Mouse (Mus musculus): ENCODE measurements around the gene Dcaf6. TPM values are rescaled to one million over a fixed set of nuclear protein-coding genes. Genes with fewer than 3 reads are reported as not detected.

The Dcaf6 gene
- polyA plus RNA-seq, 1 experiment from 2014 or later: 12.2 TPM

- ATAC-seq (ENCODE audit: insufficient number of reproducible peaks, insufficient read depth, low FRiP score, low TSS enrichment, low read depth): no peak
- Histone ChIP-seq H3K4me1 (replicated peaks) (peaks cover 5% of the 10 kb centered on the region; the same call in 1 of the 2 replicates), H3K36me3 (no peaks in the 10 kb centered on the region), H3K4me3 (replicated peaks) (no peak overlapping the region), H3K27ac (no peak overlapping the region), H3K27me3 (no peaks in the 10 kb centered on the region), H3K4me2 (no peak overlapping the region), H3K9me3 (no peaks in the 10 kb centered on the region), H3K9ac (replicated peaks) (no peak overlapping the region)
- WGBS: 47% methylated on average over 7 of the region's 7 CpGs
These were observed 38.8 kb downstream of the Dcaf6 start for GRCm38 (mm10) chr1:165421357-165421915.

DNA sequence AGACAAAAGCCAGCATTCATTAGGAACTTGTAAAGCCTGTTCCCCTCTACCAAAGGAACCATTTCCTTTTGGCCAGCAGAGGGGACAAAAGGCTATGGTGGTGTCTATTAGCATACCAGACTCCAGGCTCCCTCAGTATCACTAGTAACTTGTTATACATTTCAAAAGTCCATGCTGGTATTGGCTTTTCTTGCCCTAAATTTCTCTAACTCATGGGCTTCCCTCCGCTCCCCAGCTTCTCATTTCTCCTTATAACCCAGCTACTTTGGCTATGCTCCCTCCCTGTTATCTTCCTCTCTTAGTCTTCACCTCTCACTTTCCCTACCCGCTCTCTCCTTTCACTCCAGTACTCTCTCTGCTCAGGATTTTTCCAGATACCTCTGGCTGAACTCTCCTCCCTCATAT, 63.9 kb downstream of the Dcaf6 start:
- 84% methylated on average over 2 of the region's 2 CpGs for WGBS
- no peak overlapping the region for H3K27ac ChIP-seq

DNA sequence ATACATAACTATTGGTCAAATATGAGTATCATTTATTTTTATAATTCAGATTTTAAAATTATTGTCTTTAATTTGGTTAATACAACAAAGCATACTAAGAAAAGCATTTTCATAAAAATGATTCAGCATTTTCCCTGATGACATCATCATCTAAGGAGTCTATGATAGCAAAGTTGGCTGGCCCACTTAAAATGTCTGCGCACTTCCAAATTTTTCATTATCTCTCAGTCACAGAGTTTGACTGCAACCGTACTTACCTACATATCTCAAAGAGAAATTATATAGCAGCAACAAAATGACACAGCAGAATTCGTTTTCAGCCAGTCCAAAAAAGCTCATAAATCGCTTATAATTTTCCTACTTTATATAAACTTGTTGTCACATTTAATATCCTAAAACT, 64.3 kb downstream of the Dcaf6 start:
- Histone ChIP-seq H3K4me2 (no peak overlapping the region), H3K27me3 (no peaks in the 10 kb centered on the region), H3K27ac (no peak overlapping the region), H3K9ac (replicated peaks) (no peak overlapping the region), H3K4me3 (replicated peaks) (no peak overlapping the region), H3K4me1 (replicated peaks) (no peaks in the 10 kb centered on the region), H3K9me3 (no peaks in the 10 kb centered on the region), H3K36me3 (no peaks in the 10 kb centered on the region; the same call in 1 of the 2 replicates)
- 91% methylated on average over 4 of the region's 4 CpGs for WGBS
- no peak for ATAC-seq (ENCODE audit: insufficient number of reproducible peaks, insufficient read depth, low FRiP score, low TSS enrichment, low read depth)

More for the DNA sequence above, 63.9 kb downstream of the Dcaf6 start:
- no peak for ATAC-seq (ENCODE audit: insufficient number of reproducible peaks, insufficient read depth, low FRiP score, low TSS enrichment, low read depth)
- no peaks in the 10 kb centered on the region for H3K27me3 ChIP-seq
- no peak overlapping the region for H3K4me3 ChIP-seq (replicated peaks)
- no peaks in the 10 kb centered on the region for H3K9me3 ChIP-seq
- no peaks in the 10 kb centered on the region; the same call in 1 of the 2 replicates for H3K36me3 ChIP-seq
- no peak overlapping the region for H3K9ac ChIP-seq (replicated peaks)
- no peak overlapping the region for H3K4me2 ChIP-seq
- H3K4me1 ChIP-seq (replicated peaks): no peaks in the 10 kb centered on the region

DNA sequence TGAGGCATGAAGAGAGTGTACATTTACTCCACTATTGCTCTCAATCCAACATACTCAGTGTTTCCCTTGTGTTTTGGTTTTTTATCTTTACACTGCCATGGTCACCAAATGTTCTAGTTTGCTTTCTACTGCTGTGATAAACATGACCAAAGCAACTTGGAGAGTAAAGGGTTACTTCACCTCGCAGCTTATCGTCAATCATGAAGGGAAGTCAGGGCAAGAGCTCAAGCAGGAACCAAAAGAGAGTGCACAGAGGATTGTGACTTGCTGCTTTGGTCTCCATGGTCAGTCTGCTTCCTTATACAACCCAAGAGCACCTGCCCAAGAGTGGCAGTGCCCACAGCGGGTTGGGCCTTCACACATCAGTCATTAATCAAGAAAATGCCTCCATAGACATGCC, 65.4 kb downstream of the Dcaf6 start:
- no peak for ATAC-seq (ENCODE audit: insufficient number of reproducible peaks, insufficient read depth, low FRiP score, low TSS enrichment, low read depth)
- H3K4me3 ChIP-seq (replicated peaks): no peak overlapping the region
- WGBS: 69% methylated on average over 3 of the region's 3 CpGs
- no peaks in the 10 kb centered on the region for H3K9me3 ChIP-seq
- H3K27me3 ChIP-seq: no peaks in the 10 kb centered on the region
- no peaks in the 10 kb centered on the region; the same call in 1 of the 2 replicates for H3K36me3 ChIP-seq
- H3K9ac ChIP-seq (replicated peaks): no peak overlapping the region
- no peaks in the 10 kb centered on the region for H3K4me1 ChIP-seq (replicated peaks)
- no peak overlapping the region for H3K4me2 ChIP-seq
- H3K27ac ChIP-seq: no peak overlapping the region

- Histone ChIP-seq H3K36me3 (peaks cover 8% of the 10 kb centered on the region; the same call in 1 of the 2 replicates), H3K4me3 (replicated peaks) (no peak overlapping the region), H3K9me3 (no peaks in the 10 kb centered on the region), H3K27ac (no peak overlapping the region), H3K4me2 (no peak overlapping the region), H3K4me1 (replicated peaks) (no peaks in the 10 kb centered on the region), H3K9ac (replicated peaks) (no peak overlapping the region), H3K27me3 (no peaks in the 10 kb centered on the region)
- no peak for ATAC-seq (ENCODE audit: insufficient number of reproducible peaks, insufficient read depth, low FRiP score, low TSS enrichment, low read depth)
- 87% methylated on average over 1 of the region's 1 CpGs for WGBS
These were observed 67.2 kb downstream of the Dcaf6 start for GRCm38 (mm10) chr1:165393033-165393432.

DNA sequence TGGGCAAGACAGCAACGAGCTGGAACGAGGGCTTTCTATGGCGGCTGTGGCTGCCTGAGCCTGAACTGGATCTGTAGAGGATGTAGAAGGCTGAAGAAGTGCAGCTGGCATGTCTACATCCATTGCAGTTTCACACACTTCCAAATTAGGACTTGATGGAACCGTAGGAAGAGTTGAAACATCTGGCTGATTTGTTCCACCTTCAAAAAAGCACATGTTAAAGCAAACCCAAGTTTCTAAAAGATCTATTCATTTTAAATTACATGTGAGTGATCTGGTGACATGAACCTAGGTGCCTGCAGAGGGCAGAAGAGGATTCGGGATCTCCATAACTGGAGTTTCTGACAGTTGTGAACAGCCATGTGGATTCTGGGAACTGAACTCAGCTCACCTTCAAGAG, 71.6 kb downstream of the Dcaf6 start:
- Histone ChIP-seq H3K27me3 (no peaks in the 10 kb centered on the region), H3K9me3 (no peaks in the 10 kb centered on the region), H3K4me1 (replicated peaks) (no peaks in the 10 kb centered on the region), H3K4me2 (no peak overlapping the region), H3K9ac (replicated peaks) (no peak overlapping the region), H3K27ac (no peak overlapping the region), H3K36me3 (peaks cover 8% of the 10 kb centered on the region; the same call in 1 of the 2 replicates), H3K4me3 (replicated peaks) (no peak overlapping the region)
- ATAC-seq (ENCODE audit: insufficient number of reproducible peaks, insufficient read depth, low FRiP score, low TSS enrichment, low read depth): no peak
- 75% methylated on average over 5 of the region's 5 CpGs for WGBS

- no peak for ATAC-seq (ENCODE audit: insufficient number of reproducible peaks, insufficient read depth, low FRiP score, low TSS enrichment, low read depth)
- Histone ChIP-seq H3K36me3 (peaks cover 8% of the 10 kb centered on the region; the same call in 1 of the 2 replicates), H3K4me2 (no peak overlapping the region), H3K27ac (no peak overlapping the region), H3K9ac (replicated peaks) (no peak overlapping the region), H3K27me3 (no peaks in the 10 kb centered on the region), H3K4me3 (replicated peaks) (no peak overlapping the region), H3K4me1 (replicated peaks) (no peaks in the 10 kb centered on the region), H3K9me3 (no peaks in the 10 kb centered on the region)
- 84% methylated on average over 9 of the region's 9 CpGs for WGBS
These were observed 73.8 kb downstream of the Dcaf6 start for GRCm38 (mm10) chr1:165386525-165386923.

- Histone ChIP-seq H3K9ac (replicated peaks) (no peak overlapping the region), H3K27ac (no peak overlapping the region), H3K4me2 (no peak overlapping the region), H3K4me3 (replicated peaks) (no peak overlapping the region), H3K4me1 (replicated peaks) (no peaks in the 10 kb centered on the region), H3K9me3 (no peaks in the 10 kb centered on the region), H3K36me3 (peaks cover 8% of the 10 kb centered on the region; the same call in 1 of the 2 replicates), H3K27me3 (no peaks in the 10 kb centered on the region)
- 90% methylated on average over 14 of the region's 14 CpGs for WGBS
- no peak for ATAC-seq (ENCODE audit: insufficient number of reproducible peaks, insufficient read depth, low FRiP score, low TSS enrichment, low read depth)
These were observed 74.3 kb downstream of the Dcaf6 start for GRCm38 (mm10) chr1:165385810-165386524.

DNA sequence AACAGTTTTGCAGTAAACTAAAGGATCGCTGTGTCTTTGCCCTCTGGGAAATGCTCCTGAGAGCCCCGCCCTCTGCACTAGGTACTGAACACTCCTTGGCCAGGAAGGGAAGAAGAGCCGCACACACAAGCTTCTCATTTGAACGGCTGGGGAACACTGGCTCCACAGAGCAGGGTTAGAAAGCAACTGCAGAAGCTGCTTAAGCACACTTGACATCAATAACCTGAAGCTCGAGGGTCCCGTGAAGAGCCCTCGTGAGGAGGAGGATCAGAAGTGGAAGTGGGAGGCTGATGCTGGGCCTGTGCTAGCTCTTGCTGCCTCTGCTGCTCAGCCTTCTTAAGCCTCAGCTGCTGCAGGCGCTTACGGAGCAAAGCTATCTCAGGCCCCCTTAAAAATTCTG, 86.4 kb downstream of the Dcaf6 start:
- Histone ChIP-seq H3K9ac (replicated peaks) (no peak overlapping the region), H3K9me3 (no peaks in the 10 kb centered on the region), H3K27ac (no peak overlapping the region), H3K4me1 (replicated peaks) (no peaks in the 10 kb centered on the region), H3K27me3 (no peaks in the 10 kb centered on the region), H3K36me3 (no peaks in the 10 kb centered on the region), H3K4me3 (replicated peaks) (no peak overlapping the region), H3K4me2 (no peak overlapping the region)
- no peak for ATAC-seq (ENCODE audit: insufficient number of reproducible peaks, insufficient read depth, low FRiP score, low TSS enrichment, low read depth)
- WGBS: 71% methylated on average over 9 of the region's 9 CpGs

- H3K27me3 ChIP-seq: no peaks in the 10 kb centered on the region
- H3K9ac ChIP-seq (replicated peaks): no peak overlapping the region
- H3K36me3 ChIP-seq: no peaks in the 10 kb centered on the region
- WGBS: 84% methylated on average over 4 of the region's 4 CpGs
- no peak overlapping the region for H3K4me2 ChIP-seq
- no peak for ATAC-seq (ENCODE audit: insufficient number of reproducible peaks, insufficient read depth, low FRiP score, low TSS enrichment, low read depth)
- no peak overlapping the region for H3K27ac ChIP-seq
- H3K9me3 ChIP-seq: no peaks in the 10 kb centered on the region
- no peak overlapping the region for H3K4me3 ChIP-seq (replicated peaks)
- H3K4me1 ChIP-seq (replicated peaks): no peaks in the 10 kb centered on the region
These were observed 89.3 kb downstream of the Dcaf6 start for GRCm38 (mm10) chr1:165370990-165371389.

DNA sequence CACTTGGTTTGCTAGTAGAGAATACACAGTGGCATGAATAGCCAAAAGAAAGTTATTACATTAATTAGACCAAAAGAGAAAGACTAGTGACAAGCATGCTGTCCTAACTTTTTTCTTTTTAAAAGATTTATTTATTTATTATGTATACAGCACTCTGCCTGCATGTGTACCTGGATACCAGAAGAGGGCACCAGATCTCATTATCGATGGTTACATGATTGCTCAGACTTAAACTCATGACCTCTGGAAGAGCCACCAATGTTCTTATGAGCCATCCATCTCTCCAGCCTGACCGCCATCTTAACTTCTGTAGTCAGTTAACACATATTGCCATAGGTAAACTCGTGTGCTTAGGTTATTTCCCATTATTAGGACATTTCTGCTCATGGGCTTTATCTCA, 95.2 kb downstream of the Dcaf6 start:
- 92% methylated on average over 3 of the region's 3 CpGs for WGBS
- H3K4me2 ChIP-seq: no peak overlapping the region
- no peak overlapping the region for H3K9ac ChIP-seq (replicated peaks)
- no peaks in the 10 kb centered on the region for H3K27me3 ChIP-seq
- H3K4me3 ChIP-seq (replicated peaks): no peak overlapping the region
- H3K27ac ChIP-seq: no peak overlapping the region
- H3K36me3 ChIP-seq: no peaks in the 10 kb centered on the region
- H3K4me1 ChIP-seq (replicated peaks): no peaks in the 10 kb centered on the region
- no peaks in the 10 kb centered on the region for H3K9me3 ChIP-seq
- ATAC-seq (ENCODE audit: insufficient number of reproducible peaks, insufficient read depth, low FRiP score, low TSS enrichment, low read depth): no peak

DNA sequence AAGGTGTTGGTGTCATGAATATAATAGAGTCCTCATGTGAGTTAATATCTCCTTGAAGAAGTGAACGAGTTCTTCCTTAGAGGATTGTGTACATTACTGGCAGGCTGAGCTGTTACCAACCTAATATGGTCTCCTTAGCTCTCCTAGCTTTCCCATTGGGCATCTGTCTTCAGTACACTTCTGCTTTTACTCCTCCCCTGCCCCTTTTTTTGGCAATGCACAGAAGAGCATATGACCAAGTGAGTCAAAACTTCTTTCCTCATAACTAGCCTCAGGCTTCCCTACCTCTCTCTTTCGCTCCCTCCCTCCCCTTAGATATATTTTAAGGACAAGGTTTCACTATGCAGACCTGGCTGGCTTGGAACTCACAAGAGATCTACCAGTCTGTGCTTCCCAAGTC, 97.0 kb downstream of the Dcaf6 start:
- Histone ChIP-seq H3K27ac (no peak overlapping the region), H3K27me3 (no peaks in the 10 kb centered on the region), H3K9ac (replicated peaks) (no peak overlapping the region), H3K4me2 (no peak overlapping the region), H3K4me3 (replicated peaks) (no peak overlapping the region), H3K36me3 (no peaks in the 10 kb centered on the region), H3K9me3 (no peaks in the 10 kb centered on the region), H3K4me1 (replicated peaks) (no peaks in the 10 kb centered on the region)
- ATAC-seq (ENCODE audit: insufficient number of reproducible peaks, insufficient read depth, low FRiP score, low TSS enrichment, low read depth): no peak
- 84% methylated on average over 2 of the region's 2 CpGs for WGBS

Data from limb, embryonic 12.5 days (tissue).